Mouse (Mus musculus) lung, embryonic 14.5 days (tissue): ENCODE results near the gene Map6. TPM values are rescaled to one million over a fixed set of nuclear protein-coding genes. Genes with fewer than 3 reads are reported as not detected.

Experiments used
- ATAC-seq: fragments of 200-750 bp; cut with Nextera tagmentation; 2 replicates; pipeline ENCODE4 v1.8.0; 2017; ENCODE audit warnings: mild to moderate bottlenecking, moderate TSS enrichment, moderate library complexity; ENCODE audit not compliant: insufficient read depth
- DNase-seq: peaks from one replicate; pipeline ENCODE4 v3.0.0-alpha.2; 2015
- H3K27ac ChIP-seq: fragments of 300-500 bp; sonication (generic); 2 replicates; pipeline ENCODE4 v1.5.1; 2014; ENCODE audit warnings: low read depth, mild to moderate bottlenecking, moderate library complexity
- H3K27me3 ChIP-seq: fragments of 300-500 bp; sonication (generic); 2 replicates; pipeline ENCODE4 v1.6.1; 2014; ENCODE audit warnings: low read length, control low read depth; ENCODE audit not compliant: insufficient read depth
- H3K36me3 ChIP-seq: fragments of 300-500 bp; sonication (generic); 2 replicates; pipeline ENCODE4 v1.6.1; 2014; ENCODE audit warnings: control low read depth; ENCODE audit not compliant: insufficient read depth
- H3K4me1 ChIP-seq: fragments of 300-500 bp; sonication (generic); 2 replicates; pipeline ENCODE4 v1.6.1; 2014; ENCODE audit warnings: antibody characterized with exemption, control low read depth; ENCODE audit not compliant: insufficient read depth
- H3K4me2 ChIP-seq: fragments of 300-500 bp; sonication (generic); 2 replicates; pipeline ENCODE4 v1.6.1; 2014; ENCODE audit warnings: mild to moderate bottlenecking
- H3K4me3 ChIP-seq: fragments of 300-500 bp; sonication (generic); 2 replicates; pipeline ENCODE4 v1.5.1; 2014; ENCODE audit warnings: low read depth, low read length
- H3K9ac ChIP-seq: fragments of 300-500 bp; sonication (generic); 2 replicates; pipeline ENCODE4 v1.6.1; 2014
- H3K9me3 ChIP-seq: fragments of 300-500 bp; sonication (generic); 2 replicates; pipeline ENCODE4 v1.6.1; 2016; ENCODE audit warnings: low read depth, low read length, control low read depth
- CTCF ChIP-seq: IDR thresholded peaks from 2 replicates; pipeline ENCODE4 v1.5.1; 2016; ENCODE audit warnings: antibody characterized with exemption, low read depth
- WGBS: fragments of 180-500 bp; shearing (Covaris S2); extraction: QIAGEN DNeasy Blood & Tissue Kit; methylation state at CpG from one replicate; pipeline ENCODE4 v1.1.7; 2014; 5-methylcytosine and 5-hydroxymethylcytosine counted together
- polyA plus RNA-seq: library from polyadenylated mRNA; unstranded; fragments of >200 nt; fragmentation: Nextera tagmentation; extraction: Ambion mirVana; gene quantifications from 2 replicates; pipeline ENCODE4 v1.2.1, GENCODE M21; 2014

Map6 gene
- polyA plus RNA-seq, 1 experiment from 2014 or later: 2.0 TPM

DNA sequence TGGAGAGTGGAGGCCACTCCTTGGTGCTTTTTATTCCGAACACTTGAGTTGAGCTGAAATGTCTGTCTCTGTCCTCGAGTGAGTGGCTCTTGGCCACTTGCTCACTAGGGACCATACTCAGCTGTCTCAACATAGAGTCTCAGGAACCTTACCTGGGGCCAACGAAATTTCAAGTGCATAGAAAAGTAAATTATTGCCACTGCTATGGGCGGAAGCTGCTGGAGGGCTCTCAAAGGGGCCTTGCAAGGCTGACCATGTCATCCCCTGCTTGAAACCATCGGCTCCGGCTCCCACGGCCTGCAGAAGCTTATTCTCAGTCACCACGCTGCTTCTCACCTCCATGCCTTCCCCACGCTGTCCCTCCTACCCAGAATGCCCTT, 56.1 kb downstream of the Map6 start:
- ATAC-seq: peak; percentile 29; the same call in 1 of the 2 replicates
- TF ChIP-seq CTCF: no peak
- no peak for DNase-seq
- Histone ChIP-seq H3K27me3 (no peaks in the 10 kb centered on the region), H3K4me3 (no peak overlapping the region), H3K4me2 (no peak overlapping the region), H3K4me1 (no peaks in the 10 kb centered on the region; the same call in 1 of the 2 replicates), H3K27ac (no peak overlapping the region), H3K9me3 (no peaks in the 10 kb centered on the region), H3K36me3 (no peaks in the 10 kb centered on the region), H3K9ac (no peak overlapping the region)
- 65% methylated on average over 9 of the region's 9 CpGs for WGBS

DNA sequence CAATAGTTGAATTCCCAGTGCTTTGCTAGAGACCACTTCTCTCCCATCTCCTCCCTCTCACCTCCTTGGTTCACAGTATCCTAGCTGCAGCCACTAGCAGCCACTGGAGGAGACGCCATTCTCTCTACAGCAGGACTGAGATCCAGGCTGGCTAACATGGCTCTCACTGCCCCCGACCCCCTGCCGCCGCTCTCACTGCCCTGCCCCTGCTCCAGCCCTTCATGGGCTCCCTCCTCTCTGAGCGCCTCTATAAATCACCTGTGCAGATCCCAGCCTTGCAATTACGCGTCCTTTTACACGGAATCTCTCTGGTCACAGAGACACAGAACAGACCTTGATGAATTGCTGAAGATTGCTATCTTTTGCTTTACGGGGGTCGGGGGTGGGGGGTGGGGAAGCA, 57.6 kb downstream of the Map6 start:
- no peaks in the 10 kb centered on the region for H3K9me3 ChIP-seq
- H3K4me2 ChIP-seq: no peak overlapping the region
- H3K27ac ChIP-seq: no peak overlapping the region
- no peak overlapping the region for H3K9ac ChIP-seq
- TF ChIP-seq CTCF: no peak
- WGBS: 15% methylated on average over 10 of the region's 10 CpGs
- H3K36me3 ChIP-seq: no peaks in the 10 kb centered on the region
- H3K4me1 ChIP-seq: no peaks in the 10 kb centered on the region; the same call in 1 of the 2 replicates
- ATAC-seq (no peak), DNase-seq (no peak)
- H3K27me3 ChIP-seq: no peaks in the 10 kb centered on the region
- no peak overlapping the region for H3K4me3 ChIP-seq

- WGBS: 43% methylated on average over 6 of the region's 6 CpGs
- H3K9ac ChIP-seq: no peak overlapping the region
- H3K36me3 ChIP-seq: no peaks in the 10 kb centered on the region
- no peak overlapping the region for H3K4me3 ChIP-seq
- no peak for DNase-seq
- H3K4me1 ChIP-seq: no peaks in the 10 kb centered on the region; the same call in 1 of the 2 replicates
- ATAC-seq: no peak
- H3K27me3 ChIP-seq: no peaks in the 10 kb centered on the region
- TF ChIP-seq CTCF: no peak
- H3K4me2 ChIP-seq: no peak overlapping the region
- H3K9me3 ChIP-seq: no peaks in the 10 kb centered on the region
- H3K27ac ChIP-seq: no peak overlapping the region
These were observed 58.9 kb downstream of the Map6 start for GRCm38 (mm10) chr7:99326128-99326527.

DNA sequence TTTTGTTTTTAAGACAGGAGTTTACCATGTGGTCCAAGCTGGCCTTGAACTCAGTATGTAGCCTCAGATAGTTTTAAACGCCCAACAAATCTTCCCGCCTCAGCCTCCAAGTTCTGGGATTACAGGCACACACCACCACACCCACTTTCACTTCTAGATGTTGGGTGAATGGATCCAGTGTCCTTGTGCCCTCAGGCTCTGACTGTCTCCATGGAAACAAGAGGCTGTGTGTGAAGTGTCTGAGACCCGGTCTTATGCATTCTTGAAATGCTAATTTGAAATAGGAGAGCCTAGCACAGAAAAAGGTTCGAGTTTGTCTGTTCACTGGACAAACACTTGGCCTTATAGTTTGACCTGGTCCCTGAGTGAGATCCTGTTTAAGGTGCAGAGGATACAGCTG, 61.6 kb downstream of the Map6 start:
- no peak overlapping the region for H3K27ac ChIP-seq
- WGBS: 58% methylated on average over 4 of the region's 4 CpGs
- ATAC-seq: no peak
- peak; percentile 45 for DNase-seq
- no peaks in the 10 kb centered on the region for H3K27me3 ChIP-seq
- no peak overlapping the region for H3K4me2 ChIP-seq
- no peak overlapping the region for H3K4me3 ChIP-seq
- TF ChIP-seq CTCF: no peak
- no peaks in the 10 kb centered on the region for H3K36me3 ChIP-seq
- no peak overlapping the region for H3K9ac ChIP-seq
- H3K4me1 ChIP-seq: no peaks in the 10 kb centered on the region
- H3K9me3 ChIP-seq: no peaks in the 10 kb centered on the region

- 78% methylated on average over 5 of the region's 5 CpGs for WGBS
- no peak overlapping the region for H3K9ac ChIP-seq
- no peaks in the 10 kb centered on the region for H3K27me3 ChIP-seq
- no peak overlapping the region for H3K27ac ChIP-seq
- ATAC-seq (no peak), DNase-seq (no peak)
- H3K4me3 ChIP-seq: no peak overlapping the region
- no peaks in the 10 kb centered on the region for H3K36me3 ChIP-seq
- no peaks in the 10 kb centered on the region for H3K9me3 ChIP-seq
- TF ChIP-seq CTCF: no peak
- no peak overlapping the region for H3K4me2 ChIP-seq
- no peaks in the 10 kb centered on the region for H3K4me1 ChIP-seq
These were observed 62.8 kb downstream of the Map6 start for GRCm38 (mm10) chr7:99330012-99330411.

DNA sequence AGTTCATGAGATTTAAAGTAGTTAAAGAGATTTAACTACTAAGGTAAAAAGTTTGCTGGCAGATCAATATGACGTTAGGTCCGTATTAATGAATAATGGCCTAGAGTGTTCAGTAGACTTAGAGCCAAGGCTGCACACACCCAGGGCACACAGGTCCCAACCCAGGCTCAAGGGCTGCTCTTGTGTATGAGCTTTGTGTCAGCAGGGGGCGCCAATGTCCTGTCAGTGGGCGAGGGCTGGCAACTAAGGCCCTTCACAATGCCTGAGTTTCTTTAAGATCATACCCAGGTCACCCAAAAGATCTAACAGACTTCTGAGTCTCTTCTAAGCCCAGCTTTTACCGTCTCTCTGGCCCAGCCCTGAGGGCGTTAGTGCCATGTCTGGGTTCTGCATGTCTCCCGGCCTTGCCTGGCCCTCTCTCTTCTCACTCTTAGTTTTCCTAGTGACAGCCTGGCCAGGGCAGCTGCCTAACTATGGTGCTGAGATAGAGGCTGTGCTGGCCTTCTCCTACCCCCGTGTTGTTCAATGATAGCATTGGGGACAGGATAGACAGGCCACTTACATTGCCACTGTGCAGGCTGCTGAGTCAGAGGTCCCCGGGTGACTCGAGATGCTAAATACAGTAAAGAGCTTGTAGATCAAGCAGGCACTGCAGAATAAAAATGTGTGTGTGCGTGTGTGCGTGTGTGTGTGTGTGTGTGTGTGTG, 65.7 kb downstream of the Map6 start:
- 42% methylated on average over 12 of the region's 12 CpGs for WGBS
- peak; percentile 98 for TF ChIP-seq CTCF

GRCm38 (mm10) chr7:99340736-99341135, 73.5 kb downstream of the Map6 start:
- no peaks in the 10 kb centered on the region for H3K9me3 ChIP-seq
- no peaks in the 10 kb centered on the region for H3K4me1 ChIP-seq
- no peak overlapping the region for H3K27ac ChIP-seq
- DNase-seq: no peak
- H3K4me2 ChIP-seq: no peak overlapping the region
- ATAC-seq: no peak
- 77% methylated on average over 8 of the region's 8 CpGs for WGBS
- no peak for TF ChIP-seq CTCF
- no peaks in the 10 kb centered on the region for H3K27me3 ChIP-seq
- H3K4me3 ChIP-seq: no peak overlapping the region
- H3K36me3 ChIP-seq: peaks cover 57% of the 10 kb centered on the region
- H3K9ac ChIP-seq: no peak overlapping the region

More for the DNA sequence above, 65.7 kb downstream of the Map6 start:
- no peaks in the 10 kb centered on the region for H3K9me3 ChIP-seq
- no peak overlapping the region for H3K4me2 ChIP-seq
- no peak overlapping the region for H3K9ac ChIP-seq
- H3K4me3 ChIP-seq: no peak overlapping the region
- H3K4me1 ChIP-seq: no peaks in the 10 kb centered on the region
- ATAC-seq: peak; percentile 68; the same call in 1 of the 2 replicates
- H3K27ac ChIP-seq: no peak overlapping the region
- no peaks in the 10 kb centered on the region for H3K36me3 ChIP-seq
- DNase-seq: peak; percentile 95
- no peaks in the 10 kb centered on the region for H3K27me3 ChIP-seq
